Mouse (Mus musculus) thymus, adult 2 months (tissue): ENCODE data around the gene Serf2.

ENCODE experiments used
- CTCF ChIP-seq: fragments of 200-500 bp; IDR thresholded peaks from 2 replicates; pipeline ENCODE4 v1.5.1; 2012; ENCODE audit warnings: mild to moderate bottlenecking, control low read depth, low read length, moderate library complexity, borderline replicate concordance; ENCODE audit not compliant: control insufficient read depth, poor library complexity, insufficient read depth; ENCODE audit errors: extremely low read depth
- POLR2A ChIP-seq: fragments of 200-500 bp; IDR thresholded peaks from 2 replicates; pipeline ENCODE4 v1.6.1; 2012; ENCODE audit warnings: mild to moderate bottlenecking, low read length, control low read depth, moderate library complexity; ENCODE audit not compliant: control insufficient read depth, poor library complexity, insufficient read depth; ENCODE audit errors: extremely low read depth

GRCm38 (mm10) chr2:121415591-121415990, 33.4 kb upstream of the Serf2 start:
- TF ChIP-seq CTCF, result no peak
- no peak for TF ChIP-seq POLR2A
